Mouse (Mus musculus): ENCODE measurements around the gene Afmid. TPM values are rescaled to one million over a fixed set of nuclear protein-coding genes. Genes with fewer than 3 reads are reported as not detected.

Gene Afmid
- polyA plus RNA-seq, 1 experiment from 2014 or later: 5.1 TPM

- no peak overlapping the region for H3K27ac ChIP-seq
- ATAC-seq (ENCODE audit: insufficient number of reproducible peaks, insufficient read depth, low FRiP score, low TSS enrichment, low read depth): no peak
- peaks cover 26% of the 10 kb centered on the region for H3K27me3 ChIP-seq
- 91% methylated on average over 1 of the region's 1 CpGs for WGBS
- H3K4me1 ChIP-seq: peaks cover 29% of the 10 kb centered on the region
- H3K9me3 ChIP-seq: no peaks in the 10 kb centered on the region
- H3K9ac ChIP-seq: no peak overlapping the region
- H3K36me3 ChIP-seq: peaks cover 56% of the 10 kb centered on the region
- no peak overlapping the region for H3K4me3 ChIP-seq
- H3K4me2 ChIP-seq: no peak overlapping the region
Observed at GRCm38 (mm10) chr11:117855975-117856374, 30.3 kb downstream of the Afmid start.

- H3K9ac ChIP-seq: no peak overlapping the region
- H3K4me2 ChIP-seq: no peak overlapping the region
- no peaks in the 10 kb centered on the region for H3K9me3 ChIP-seq
- H3K36me3 ChIP-seq: peaks cover 52% of the 10 kb centered on the region
- 93% methylated on average over 10 of the region's 10 CpGs for WGBS
- peaks cover 41% of the 10 kb centered on the region for H3K27me3 ChIP-seq
- no peak overlapping the region for H3K27ac ChIP-seq
- H3K4me1 ChIP-seq: peaks cover 27% of the 10 kb centered on the region
- no peak for ATAC-seq (ENCODE audit: insufficient number of reproducible peaks, insufficient read depth, low FRiP score, low TSS enrichment, low read depth)
- no peak overlapping the region for H3K4me3 ChIP-seq
Observed at GRCm38 (mm10) chr11:117857462-117857861, 31.7 kb downstream of the Afmid start.

GRCm38 (mm10) chr11:117858392-117858791 lies 32.7 kb downstream of the Afmid start:
- no peak overlapping the region for H3K4me2 ChIP-seq
- peaks cover 27% of the 10 kb centered on the region for H3K4me1 ChIP-seq
- no peak overlapping the region for H3K9ac ChIP-seq
- H3K27ac ChIP-seq: no peak overlapping the region
- peaks cover 49% of the 10 kb centered on the region for H3K27me3 ChIP-seq
- WGBS: 63% methylated on average over 3 of the region's 3 CpGs
- no peak for ATAC-seq (ENCODE audit: insufficient number of reproducible peaks, insufficient read depth, low FRiP score, low TSS enrichment, low read depth)
- H3K4me3 ChIP-seq: no peak overlapping the region
- no peaks in the 10 kb centered on the region for H3K9me3 ChIP-seq
- H3K36me3 ChIP-seq: peaks cover 43% of the 10 kb centered on the region

GRCm38 (mm10) chr11:117860601-117861000 lies 34.9 kb downstream of the Afmid start, which contains the start of gene Tmem235:
Tmem235 (plus strand) TSS chr11:117860752.
- Histone ChIP-seq H3K4me3 (peak within 1 kb of the TSS; percentile 14; the same call in 1 of the 2 replicates), H3K36me3 (peaks cover 21% of the 10 kb centered on the region), H3K4me2 (peak within 1 kb of the TSS; percentile 48), H3K4me1 (peaks cover 29% of the 10 kb centered on the region), H3K9ac (peak within 1 kb of the TSS; percentile 27), H3K27me3 (peaks cover 57% of the 10 kb centered on the region), H3K9me3 (no peaks in the 10 kb centered on the region), H3K27ac (no peak within 1 kb of the TSS)
- 4% methylated on average over 23 of the region's 23 CpGs for WGBS
- no peak for ATAC-seq (ENCODE audit: insufficient number of reproducible peaks, insufficient read depth, low FRiP score, low TSS enrichment, low read depth)

- H3K4me1 ChIP-seq: peaks cover 37% of the 10 kb centered on the region
- H3K36me3 ChIP-seq: no peaks in the 10 kb centered on the region
- H3K9ac ChIP-seq: 0 out of 2 replicates have a peak overlapping the region, but pooled peaks have one; percentile 27
- H3K9me3 ChIP-seq: no peaks in the 10 kb centered on the region
- no peak overlapping the region for H3K4me2 ChIP-seq
- ATAC-seq (ENCODE audit: insufficient number of reproducible peaks, insufficient read depth, low FRiP score, low TSS enrichment, low read depth): no peak
- H3K27me3 ChIP-seq: peaks cover 57% of the 10 kb centered on the region
- H3K4me3 ChIP-seq: no peak overlapping the region
- H3K27ac ChIP-seq: no peak overlapping the region
- 28% methylated on average over 11 of the region's 11 CpGs for WGBS
Observed at GRCm38 (mm10) chr11:117863174-117863856, 37.6 kb downstream of the Afmid start.

GRCm38 (mm10) chr11:117864805-117865204 lies 39.1 kb downstream of the Afmid start:
- H3K27ac ChIP-seq: no peak overlapping the region
- WGBS: 69% methylated on average over 2 of the region's 2 CpGs
- peaks cover 22% of the 10 kb centered on the region for H3K4me1 ChIP-seq
- ATAC-seq (ENCODE audit: insufficient number of reproducible peaks, insufficient read depth, low FRiP score, low TSS enrichment, low read depth): no peak
- H3K36me3 ChIP-seq: no peaks in the 10 kb centered on the region
- H3K27me3 ChIP-seq: peaks cover 43% of the 10 kb centered on the region
- H3K9ac ChIP-seq: 0 out of 2 replicates have a peak overlapping the region, but pooled peaks have one; percentile 27
- H3K9me3 ChIP-seq: no peaks in the 10 kb centered on the region
- no peak overlapping the region for H3K4me3 ChIP-seq
- no peak overlapping the region for H3K4me2 ChIP-seq

- H3K9me3 ChIP-seq: no peaks in the 10 kb centered on the region
- no peaks in the 10 kb centered on the region for H3K36me3 ChIP-seq
- H3K27me3 ChIP-seq: peaks cover 31% of the 10 kb centered on the region
- ATAC-seq (ENCODE audit: insufficient number of reproducible peaks, insufficient read depth, low FRiP score, low TSS enrichment, low read depth): no peak
- no peak overlapping the region for H3K4me3 ChIP-seq
- 18% methylated on average over 6 of the region's 6 CpGs for WGBS
- peaks cover 17% of the 10 kb centered on the region for H3K4me1 ChIP-seq
- H3K27ac ChIP-seq: no peak overlapping the region; the same call in 1 of the 2 replicates
- H3K4me2 ChIP-seq: no peak overlapping the region
- H3K9ac ChIP-seq: peak overlapping the region; percentile 36; the same call in 1 of the 2 replicates
Observed at GRCm38 (mm10) chr11:117865988-117866387, 40.3 kb downstream of the Afmid start.

- H3K9me3 ChIP-seq: no peaks in the 10 kb centered on the region
- no peak for ATAC-seq (ENCODE audit: insufficient number of reproducible peaks, insufficient read depth, low FRiP score, low TSS enrichment, low read depth)
- H3K4me3 ChIP-seq: no peak overlapping the region
- peak overlapping the region; percentile 27 for H3K4me2 ChIP-seq
- WGBS: 33% methylated on average over 12 of the region's 12 CpGs
- H3K36me3 ChIP-seq: no peaks in the 10 kb centered on the region
- 0 out of 2 replicates have a peak overlapping the region, but pooled peaks have one; percentile 40 for H3K9ac ChIP-seq
- no peaks in the 10 kb centered on the region; the same call in 1 of the 2 replicates for H3K27me3 ChIP-seq
- H3K4me1 ChIP-seq: peaks cover 26% of the 10 kb centered on the region
- no peak overlapping the region for H3K27ac ChIP-seq
Observed at GRCm38 (mm10) chr11:117870688-117871365, 45.1 kb downstream of the Afmid start.

- H3K4me1 ChIP-seq: peaks cover 20% of the 10 kb centered on the region
- no peaks in the 10 kb centered on the region for H3K36me3 ChIP-seq
- no peak overlapping the region for H3K9ac ChIP-seq
- H3K27me3 ChIP-seq: no peaks in the 10 kb centered on the region; the same call in 1 of the 2 replicates
- no peaks in the 10 kb centered on the region for H3K9me3 ChIP-seq
- no peak for ATAC-seq (ENCODE audit: insufficient number of reproducible peaks, insufficient read depth, low FRiP score, low TSS enrichment, low read depth)
- H3K4me3 ChIP-seq: no peak overlapping the region
- H3K27ac ChIP-seq: no peak overlapping the region
- no peak overlapping the region for H3K4me2 ChIP-seq
- WGBS: 64% methylated on average over 5 of the region's 5 CpGs
Observed at GRCm38 (mm10) chr11:117871376-117871775, 45.7 kb downstream of the Afmid start.

GRCm38 (mm10) chr11:117871911-117872584 lies 46.3 kb downstream of the Afmid start:
- H3K9me3 ChIP-seq: no peaks in the 10 kb centered on the region
- no peak overlapping the region for H3K4me3 ChIP-seq
- H3K27me3 ChIP-seq: no peaks in the 10 kb centered on the region; the same call in 1 of the 2 replicates
- no peaks in the 10 kb centered on the region for H3K36me3 ChIP-seq
- no peak overlapping the region for H3K27ac ChIP-seq
- no peak overlapping the region for H3K9ac ChIP-seq
- no peak for ATAC-seq (ENCODE audit: insufficient number of reproducible peaks, insufficient read depth, low FRiP score, low TSS enrichment, low read depth)
- H3K4me1 ChIP-seq: peaks cover 19% of the 10 kb centered on the region
- 57% methylated on average over 12 of the region's 12 CpGs for WGBS
- peak overlapping the region; percentile 92; the same call in 1 of the 2 replicates for H3K4me2 ChIP-seq

GRCm38 (mm10) chr11:117872861-117873608 lies 47.3 kb downstream of the Afmid start, which contains the start of gene Tha1:
Tha1 (minus strand) TSS chr11:117873481.
- peak within 1 kb of the TSS; percentile 1; the same call in 1 of the 2 replicates for H3K27ac ChIP-seq
- H3K4me3 ChIP-seq: peak within 1 kb of the TSS; percentile 61

More at GRCm38 (mm10) chr11:117872861-117873608, 47.3 kb downstream of the Afmid start, which contains the start of gene Tha1:
- ATAC-seq (ENCODE audit: insufficient number of reproducible peaks, insufficient read depth, low FRiP score, low TSS enrichment, low read depth): peak; percentile 41; the same call in 1 of the 2 replicates
- Histone ChIP-seq H3K9me3 (no peaks in the 10 kb centered on the region), H3K36me3 (no peaks in the 10 kb centered on the region), H3K9ac (peak within 1 kb of the TSS; percentile 75), H3K4me1 (peaks cover 20% of the 10 kb centered on the region), H3K4me2 (peak within 1 kb of the TSS; percentile 92), H3K27me3 (no peaks in the 10 kb centered on the region; the same call in 1 of the 2 replicates)
- 1% methylated on average over 51 of the region's 51 CpGs for WGBS

All from embryonic facial prominence, embryonic 13.5 days (tissue).